Mouse (Mus musculus): Measurements from ENCODE around the gene Zfpl1. TPM values are rescaled to one million over a fixed set of nuclear protein-coding genes. Genes with fewer than 3 reads are reported as not detected.
A peak's percentile ranks its signal among the peaks of the same experiment; 100 is the strongest.

Zfpl1 gene
- polyA plus RNA-seq, 1 experiment from 2014 or later, result 66.1 TPM

Small RNAs within 50 kb of the gene (microRNA-seq; reads per million reads assigned to microRNA genes)
- gene Mir6988, result 2.4 reads per million, percentile 3 among the genes with 10 or more reads in this experiment

Other genes with a start within 250 kb of the Zfpl1 start
- gene Frmd8, start 209.7 kb downstream of the Zfpl1 start, polyA plus RNA-seq (2016; fragmentation: Nextera tagmentation; extraction: Ambion mirVana), result 25.6 and 25.9 TPM in 2 replicates
- 1.3 and 1.8 TPM in 2 replicates for gene Slc25a45, start 207.1 kb downstream of the Zfpl1 start, polyA plus RNA-seq (2016; fragmentation: Nextera tagmentation; extraction: Ambion mirVana)
- gene Tigd3, start 190.8 kb downstream of the Zfpl1 start, polyA plus RNA-seq (2016; fragmentation: Nextera tagmentation; extraction: Ambion mirVana), result 11.1 and 12.8 TPM in 2 replicates
- 184 and 203 TPM in 2 replicates for gene Dpf2, start 171.9 kb downstream of the Zfpl1 start, polyA plus RNA-seq (2016; fragmentation: Nextera tagmentation; extraction: Ambion mirVana)
- 2.2 TPM in 2 replicates for gene Cdc42ep2, start 160.1 kb downstream of the Zfpl1 start, polyA plus RNA-seq (2016; fragmentation: Nextera tagmentation; extraction: Ambion mirVana)
- 76.8 and 80.4 TPM in 2 replicates for gene Pola2, start 120.8 kb downstream of the Zfpl1 start, polyA plus RNA-seq (2016; fragmentation: Nextera tagmentation; extraction: Ambion mirVana)
- not detected in 2 replicates for gene Slc22a20, start 98.8 kb downstream of the Zfpl1 start, polyA plus RNA-seq (2016; fragmentation: Nextera tagmentation; extraction: Ambion mirVana)
- 2.0 and 3.2 TPM in 2 replicates for gene Capn1, start 69.1 kb downstream of the Zfpl1 start, polyA plus RNA-seq (2016; fragmentation: Nextera tagmentation; extraction: Ambion mirVana)
- 26.4 and 31.3 TPM in 2 replicates for gene Syvn1, start 38.4 kb downstream of the Zfpl1 start, polyA plus RNA-seq (2016; fragmentation: Nextera tagmentation; extraction: Ambion mirVana)
- 74.7 and 76.7 TPM in 2 replicates for gene Mrpl49, start 27.2 kb downstream of the Zfpl1 start, polyA plus RNA-seq (2016; fragmentation: Nextera tagmentation; extraction: Ambion mirVana)
- gene Fau, start 27.1 kb downstream of the Zfpl1 start, polyA plus RNA-seq (2016; fragmentation: Nextera tagmentation; extraction: Ambion mirVana), result 652 and 668 TPM in 2 replicates
- gene Znhit2, start 23.8 kb downstream of the Zfpl1 start, polyA plus RNA-seq (2016; fragmentation: Nextera tagmentation; extraction: Ambion mirVana), result 30.8 and 35.4 TPM in 2 replicates
- gene Tm7sf2, start 16.6 kb downstream of the Zfpl1 start, polyA plus RNA-seq (2016; fragmentation: Nextera tagmentation; extraction: Ambion mirVana), result 31.7 and 32.8 TPM in 2 replicates
- 66.0 and 70.8 TPM in 2 replicates for gene Vps51, start 7.7 kb downstream of the Zfpl1 start, polyA plus RNA-seq (2016; fragmentation: Nextera tagmentation; extraction: Ambion mirVana)
- not detected in 2 replicates for gene Tmem262, start 4.9 kb downstream of the Zfpl1 start, polyA plus RNA-seq (2016; fragmentation: Nextera tagmentation; extraction: Ambion mirVana)
- 2.0 and 2.4 TPM in 2 replicates for gene Gm28374, start 2.7 kb downstream of the Zfpl1 start, polyA plus RNA-seq (2016; fragmentation: Nextera tagmentation; extraction: Ambion mirVana)
- 54.5 and 57.4 TPM in 2 replicates for gene Cdca5, start within 50 bp of the Zfpl1 start, polyA plus RNA-seq (2016; fragmentation: Nextera tagmentation; extraction: Ambion mirVana)
- 0.42 and 0.62 TPM in 2 replicates for gene AC131692.1, start 9.5 kb upstream of the Zfpl1 start, polyA plus RNA-seq (2016; fragmentation: Nextera tagmentation; extraction: Ambion mirVana)
- gene Naaladl1, start 20.8 kb upstream of the Zfpl1 start, polyA plus RNA-seq (2016; fragmentation: Nextera tagmentation; extraction: Ambion mirVana), result 0.81 and 1.2 TPM in 2 replicates
- 55.2 and 56.6 TPM in 2 replicates for gene Sac3d1, start 33.7 kb upstream of the Zfpl1 start, polyA plus RNA-seq (2016; fragmentation: Nextera tagmentation; extraction: Ambion mirVana)
- 24.6 and 26.0 TPM in 2 replicates for gene Snx15, start 43.3 kb upstream of the Zfpl1 start, polyA plus RNA-seq (2016; fragmentation: Nextera tagmentation; extraction: Ambion mirVana)
- not detected in 2 replicates for gene Batf2, start 56.0 kb upstream of the Zfpl1 start, polyA plus RNA-seq (2016; fragmentation: Nextera tagmentation; extraction: Ambion mirVana)
- 77.4 and 80.5 TPM in 2 replicates for gene Arl2, start 56.6 kb upstream of the Zfpl1 start, polyA plus RNA-seq (2016; fragmentation: Nextera tagmentation; extraction: Ambion mirVana)
- gene Majin, start 99.4 kb upstream of the Zfpl1 start, polyA plus RNA-seq (2016; fragmentation: Nextera tagmentation; extraction: Ambion mirVana), result not detected in 2 replicates
- 0.70 and 0.91 TPM in 2 replicates for gene Gpha2, start 141.4 kb upstream of the Zfpl1 start, polyA plus RNA-seq (2016; fragmentation: Nextera tagmentation; extraction: Ambion mirVana)
- 51.8 and 52.4 TPM in 2 replicates for gene Ppp2r5b, start 150.9 kb upstream of the Zfpl1 start, polyA plus RNA-seq (2016; fragmentation: Nextera tagmentation; extraction: Ambion mirVana)
- 12.0 and 14.2 TPM in 2 replicates for gene Atg2a, start 156.7 kb upstream of the Zfpl1 start, polyA plus RNA-seq (2016; fragmentation: Nextera tagmentation; extraction: Ambion mirVana)
- gene Ehd1, start 191.8 kb upstream of the Zfpl1 start, polyA plus RNA-seq (2016; fragmentation: Nextera tagmentation; extraction: Ambion mirVana), result 86.6 and 89.0 TPM in 2 replicates
- 0.36 and 0.38 TPM in 2 replicates for gene Cdc42bpg, start 221.5 kb upstream of the Zfpl1 start, polyA plus RNA-seq (2016; fragmentation: Nextera tagmentation; extraction: Ambion mirVana)

Data from forebrain, embryonic 12.5 days (tissue).